Mouse (Mus musculus) pancreas, adult 10 weeks (tissue): ENCODE results near the gene Cypt14. TPM values are rescaled to one million over a fixed set of nuclear protein-coding genes. Genes with fewer than 3 reads are reported as not detected.

Experiments
- polyA plus RNA-seq: library from polyadenylated mRNA; stranded (reverse); fragments of 350-450 nt; fragmentation: Illumina TruSeq; extraction: RNeasy Lipid Tissue Mini Kit (QIAGEN cat#74804); gene quantifications from one replicate; pipeline ENCODE4 v1.2.3, GENCODE M21; 2015; ENCODE audit warnings: low read depth, low replicate concordance; ENCODE audit not compliant: insufficient read depth

The Cypt14 gene
- polyA plus RNA-seq = not detected

DNA sequence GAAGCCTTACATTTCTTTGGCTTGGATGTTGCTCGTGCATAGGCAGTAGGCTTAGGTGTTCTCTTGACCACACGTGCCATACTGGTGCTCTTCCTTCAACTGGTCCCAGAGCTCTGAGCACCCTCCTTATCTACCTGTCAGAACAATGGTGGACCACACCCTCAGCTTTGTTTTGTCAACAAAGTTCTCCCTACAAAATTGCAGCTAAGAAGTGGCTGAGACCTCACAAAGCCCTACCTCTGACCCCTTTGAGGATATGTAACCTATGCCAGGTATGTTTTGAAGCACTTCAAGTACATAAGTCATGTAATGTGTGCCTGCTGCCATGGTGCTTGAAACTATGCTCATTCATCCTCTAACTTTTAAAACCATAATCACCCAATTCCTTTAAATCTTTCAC lies at the start of gene Cypt14:
Gene Cypt14 (minus strand): TSS at position 101 of the 400 bp plus-strand sequence.

